Mouse (Mus musculus): ENCODE measurements around the gene Tor1aip2.

The Tor1aip2 gene

GRCm38 (mm10) chr1:156041451-156042241, 6.4 kb downstream of the Tor1aip2 start:
- no peak for DNase-seq

- no peak for DNase-seq
These were observed 7.3 kb downstream of the Tor1aip2 start for GRCm38 (mm10) chr1:156042481-156042880.

- peak; percentile 47 to 55 for DNase-seq
These were observed 7.8 kb downstream of the Tor1aip2 start for GRCm38 (mm10) chr1:156043027-156043426.

GRCm38 (mm10) chr1:156044211-156044611, 9.0 kb downstream of the Tor1aip2 start:
- no peak for DNase-seq

GRCm38 (mm10) chr1:156046688-156047087, 11.5 kb downstream of the Tor1aip2 start:
- DNase-seq, result peak; percentile 31 to 33

GRCm38 (mm10) chr1:156058207-156058606, 23.0 kb downstream of the Tor1aip2 start:
- DNase-seq, result no peak

GRCm38 (mm10) chr1:156062193-156062592, 27.0 kb downstream of the Tor1aip2 start:
- DNase-seq, result no peak

GRCm38 (mm10) chr1:156066133-156066532, 30.9 kb downstream of the Tor1aip2 start:
- DNase-seq, result no peak

- no peak for DNase-seq
These were observed 34.9 kb downstream of the Tor1aip2 start for GRCm38 (mm10) chr1:156070106-156070505.

GRCm38 (mm10) chr1:156073169-156073821, 38.1 kb downstream of the Tor1aip2 start:
- no peak for DNase-seq

GRCm38 (mm10) chr1:156074575-156074974, 39.4 kb downstream of the Tor1aip2 start:
- DNase-seq, result no peak

GRCm38 (mm10) chr1:156076474-156076873, 41.3 kb downstream of the Tor1aip2 start:
- no peak for DNase-seq

- no peak for DNase-seq
These were observed 42.5 kb downstream of the Tor1aip2 start for GRCm38 (mm10) chr1:156077655-156078054.

GRCm38 (mm10) chr1:156084603-156085002, 49.4 kb downstream of the Tor1aip2 start:
- DNase-seq, result no peak

- DNase-seq, result peak in 1 of 2 experiments; percentile 28
These were observed 50.6 kb downstream of the Tor1aip2 start for GRCm38 (mm10) chr1:156085770-156086169.

GRCm38 (mm10) chr1:156087586-156087985, 52.4 kb downstream of the Tor1aip2 start:
- DNase-seq, result no peak

- no peak for DNase-seq
These were observed 54.4 kb downstream of the Tor1aip2 start for GRCm38 (mm10) chr1:156089561-156089960.

GRCm38 (mm10) chr1:156090042-156090441, 54.8 kb downstream of the Tor1aip2 start:
- DNase-seq, result no peak

GRCm38 (mm10) chr1:156091811-156092210, 56.6 kb downstream of the Tor1aip2 start:
- no peak for DNase-seq

- DNase-seq, result no peak
These were observed 68.6 kb downstream of the Tor1aip2 start for GRCm38 (mm10) chr1:156103763-156104162.

- no peak for DNase-seq
These were observed 70.2 kb downstream of the Tor1aip2 start for GRCm38 (mm10) chr1:156105381-156105780.

- DNase-seq, result no peak
These were observed 72.2 kb downstream of the Tor1aip2 start for GRCm38 (mm10) chr1:156107424-156107823.

- no peak for DNase-seq
These were observed 73.2 kb downstream of the Tor1aip2 start for GRCm38 (mm10) chr1:156108400-156108799.

GRCm38 (mm10) chr1:156111090-156111489, 75.9 kb downstream of the Tor1aip2 start:
- no peak for DNase-seq
